Mouse (Mus musculus) forebrain, embryonic 14.5 days (tissue): ENCODE data around the gene BC051665. TPM values are rescaled to one million over a fixed set of nuclear protein-coding genes. Genes with fewer than 3 reads are reported as not detected.

Experiments used
- ATAC-seq: fragments of 200-750 bp; cut with Nextera tagmentation; 2 replicates; pipeline ENCODE4 v1.8.0; 2017; ENCODE audit warnings: mild to moderate bottlenecking, moderate library complexity
- DNase-seq: peaks from one replicate; pipeline ENCODE4 v3.0.0-alpha.2; 2015; ENCODE audit warnings: low spot score
- H3K27ac ChIP-seq: fragments of 300-500 bp; sonication (generic); 2 replicates; pipeline ENCODE4 v1.5.1; 2014; ENCODE audit warnings: low read depth, mild to moderate bottlenecking, control low read depth, low read length, moderate library complexity
- H3K27me3 ChIP-seq: fragments of 300-500 bp; sonication (generic); replicated peaks from 2 replicates; pipeline ENCODE4 v1.6.1; 2014; ENCODE audit warnings: low read length, control low read depth, mixed read lengths; ENCODE audit not compliant: control insufficient read depth, insufficient read depth
- H3K36me3 ChIP-seq: fragments of 300-500 bp; sonication (generic); 2 replicates; pipeline ENCODE4 v1.6.1; 2014; ENCODE audit warnings: low read length, control low read depth; ENCODE audit not compliant: control insufficient read depth, insufficient read depth
- H3K4me1 ChIP-seq: fragments of 300-500 bp; sonication (generic); 2 replicates; pipeline ENCODE4 v1.6.1; 2014; ENCODE audit warnings: antibody characterized with exemption, low read length, control low read depth; ENCODE audit not compliant: control insufficient read depth, insufficient read depth
- H3K4me2 ChIP-seq: fragments of 300-500 bp; sonication (generic); 2 replicates; pipeline ENCODE4 v1.6.1; 2014; ENCODE audit warnings: mild to moderate bottlenecking, control low read depth, low read length
- H3K4me3 ChIP-seq: fragments of 300-500 bp; sonication (generic); 2 replicates; pipeline ENCODE4 v1.5.1; 2014; ENCODE audit warnings: low read depth, low read length, control low read depth
- H3K9ac ChIP-seq: fragments of 300-500 bp; sonication (generic); 2 replicates; pipeline ENCODE4 v1.6.1; 2014; ENCODE audit warnings: mild to moderate bottlenecking, low read length, control low read depth, moderate library complexity
- H3K9me3 ChIP-seq: fragments of 300-500 bp; sonication (generic); replicated peaks from 2 replicates; pipeline ENCODE4 v1.6.1; 2016; ENCODE audit warnings: low read length, control low read depth, mixed read lengths; ENCODE audit not compliant: control insufficient read depth
- WGBS: fragments of 180-500 bp; shearing (Covaris S2); extraction: QIAGEN DNeasy Blood & Tissue Kit; methylation state at CpG from one replicate; pipeline ENCODE4 v1.1.7; 2014; 5-methylcytosine and 5-hydroxymethylcytosine counted together
- polyA plus RNA-seq: library from polyadenylated mRNA; unstranded; fragments of >200 nt; fragmentation: Nextera tagmentation; extraction: Ambion mirVana; gene quantifications from 2 replicates; pipeline ENCODE4 v1.2.1, GENCODE M21; 2014

The BC051665 gene
- polyA plus RNA-seq = not detected in 2 replicates

- H3K9ac ChIP-seq = no peak within 1 kb of the TSS
- ATAC-seq = no peak
- H3K4me1 ChIP-seq = no peaks in the 10 kb centered on the region
- H3K4me3 ChIP-seq = no peak within 1 kb of the TSS
- H3K4me2 ChIP-seq = no peak within 1 kb of the TSS
- DNase-seq = no peak
- H3K27me3 ChIP-seq = no peaks in the 10 kb centered on the region
- no peaks in the 10 kb centered on the region for H3K36me3 ChIP-seq
- H3K27ac ChIP-seq = no peak within 1 kb of the TSS
- H3K9me3 ChIP-seq = no peaks in the 10 kb centered on the region
Observed at GRCm38 (mm10) chr13:60786264-60786663, at the start of gene BC051665. Gene BC051665, minus strand, starts transcription at chr13:60786364.

- DNase-seq (no peak), ATAC-seq (no peak)
- no peak overlapping the region for H3K9ac ChIP-seq
- no peak overlapping the region for H3K4me2 ChIP-seq
- H3K4me1 ChIP-seq = no peaks in the 10 kb centered on the region
- 66% methylated on average over 3 of the region's 3 CpGs for WGBS
- H3K9me3 ChIP-seq = no peaks in the 10 kb centered on the region
- H3K4me3 ChIP-seq = no peak overlapping the region
- H3K27me3 ChIP-seq = no peaks in the 10 kb centered on the region
- no peaks in the 10 kb centered on the region for H3K36me3 ChIP-seq
- no peak overlapping the region for H3K27ac ChIP-seq
Observed at GRCm38 (mm10) chr13:60826052-60826451, 39.9 kb upstream of the BC051665 start.

GRCm38 (mm10) chr13:60820486-60821175 is 34.5 kb upstream of the BC051665 start:
- Histone ChIP-seq H3K27me3 (no peaks in the 10 kb centered on the region), H3K4me3 (no peak overlapping the region), H3K9me3 (no peaks in the 10 kb centered on the region), H3K4me1 (no peaks in the 10 kb centered on the region), H3K27ac (no peak overlapping the region), H3K4me2 (no peak overlapping the region), H3K9ac (no peak overlapping the region), H3K36me3 (no peaks in the 10 kb centered on the region)
- DNase-seq = no peak
- no peak for ATAC-seq
- WGBS = 72% methylated on average over 3 of the region's 3 CpGs

GRCm38 (mm10) chr13:60819469-60819868 is 33.3 kb upstream of the BC051665 start:
- peak; percentile 69 for DNase-seq
- Histone ChIP-seq H3K36me3 (no peaks in the 10 kb centered on the region), H3K4me2 (no peak overlapping the region), H3K4me1 (no peaks in the 10 kb centered on the region), H3K9ac (no peak overlapping the region), H3K27ac (no peak overlapping the region), H3K9me3 (no peaks in the 10 kb centered on the region), H3K4me3 (no peak overlapping the region), H3K27me3 (no peaks in the 10 kb centered on the region)
- ATAC-seq = no peak
- WGBS = 16% methylated on average over 7 of the region's 7 CpGs

GRCm38 (mm10) chr13:60813722-60814121 is 27.6 kb upstream of the BC051665 start:
- Histone ChIP-seq H3K4me3 (no peak overlapping the region), H3K9ac (no peak overlapping the region), H3K4me1 (no peaks in the 10 kb centered on the region), H3K36me3 (no peaks in the 10 kb centered on the region), H3K9me3 (no peaks in the 10 kb centered on the region), H3K4me2 (no peak overlapping the region), H3K27ac (no peak overlapping the region), H3K27me3 (no peaks in the 10 kb centered on the region)
- DNase-seq = no peak
- WGBS = 62% methylated on average over 1 of the region's 1 CpGs
- no peak for ATAC-seq

- H3K4me3 ChIP-seq = no peak overlapping the region
- no peaks in the 10 kb centered on the region for H3K36me3 ChIP-seq
- no peaks in the 10 kb centered on the region for H3K9me3 ChIP-seq
- no peak overlapping the region for H3K9ac ChIP-seq
- WGBS = 86% methylated on average over 6 of the region's 6 CpGs
- no peaks in the 10 kb centered on the region for H3K27me3 ChIP-seq
- no peak overlapping the region for H3K4me2 ChIP-seq
- H3K4me1 ChIP-seq = no peaks in the 10 kb centered on the region
- no peak overlapping the region for H3K27ac ChIP-seq
- DNase-seq (no peak), ATAC-seq (no peak)
Observed at GRCm38 (mm10) chr13:60812768-60813167, 26.6 kb upstream of the BC051665 start.

- Histone ChIP-seq H3K4me2 (no peak overlapping the region), H3K4me3 (no peak overlapping the region), H3K27ac (no peak overlapping the region), H3K36me3 (no peaks in the 10 kb centered on the region), H3K27me3 (no peaks in the 10 kb centered on the region), H3K9me3 (no peaks in the 10 kb centered on the region), H3K4me1 (no peaks in the 10 kb centered on the region), H3K9ac (no peak overlapping the region)
- DNase-seq = no peak
- ATAC-seq = no peak
- 86% methylated on average over 2 of the region's 2 CpGs for WGBS
Observed at GRCm38 (mm10) chr13:60809690-60810089, 23.5 kb upstream of the BC051665 start.

GRCm38 (mm10) chr13:60802749-60803148 is 16.6 kb upstream of the BC051665 start, which contains the start of gene Ctsll3:
Gene Ctsll3, minus strand, starts transcription at chr13:60802849.
- H3K27me3 ChIP-seq = no peaks in the 10 kb centered on the region
- no peaks in the 10 kb centered on the region for H3K4me1 ChIP-seq
- no peak within 1 kb of the TSS for H3K9ac ChIP-seq
- ATAC-seq (no peak), DNase-seq (no peak)
- 67% methylated on average over 1 of the region's 1 CpGs for WGBS
- no peak within 1 kb of the TSS for H3K4me2 ChIP-seq
- no peak within 1 kb of the TSS for H3K27ac ChIP-seq
- H3K4me3 ChIP-seq = no peak within 1 kb of the TSS
- no peaks in the 10 kb centered on the region for H3K36me3 ChIP-seq
- H3K9me3 ChIP-seq = no peaks in the 10 kb centered on the region

GRCm38 (mm10) chr13:60789466-60789865 is 3.3 kb upstream of the BC051665 start:
- Histone ChIP-seq H3K27ac (no peak overlapping the region), H3K4me1 (no peaks in the 10 kb centered on the region), H3K9me3 (no peaks in the 10 kb centered on the region), H3K27me3 (no peaks in the 10 kb centered on the region), H3K4me3 (no peak overlapping the region), H3K4me2 (no peak overlapping the region), H3K9ac (no peak overlapping the region), H3K36me3 (no peaks in the 10 kb centered on the region)
- ATAC-seq (no peak), DNase-seq (no peak)
- WGBS = 70% methylated on average over 1 of the region's 1 CpGs
